Mouse (Mus musculus) thymus, postnatal 0 days (tissue): Measurements from ENCODE around the gene Baz1b. TPM values are rescaled to one million over a fixed set of nuclear protein-coding genes. Genes with fewer than 3 reads are reported as not detected.

Source experiments
- DNase-seq: peaks from one replicate; pipeline ENCODE4 v3.0.0-alpha.2; 2015; ENCODE audit warnings: low spot score
- polyA plus RNA-seq: library from polyadenylated mRNA; unstranded; fragments of >200 nt; fragmentation: Nextera tagmentation; extraction: Ambion mirVana; gene quantifications from 2 replicates; pipeline ENCODE4 v1.2.1, GENCODE M21; 2015

The Baz1b gene
- polyA plus RNA-seq: 34.5 and 37.0 TPM in 2 replicates

GRCm38 (mm10) chr5:135186621-135187348 lies at the start of gene Baz1b:
Gene Baz1b (plus strand): TSS chr5:135187264.
- peak; percentile 97 for DNase-seq

- no peak for DNase-seq
Observed at GRCm38 (mm10) chr5:135139881-135140280, 47.2 kb upstream of the Baz1b start.

- DNase-seq: no peak
Observed at GRCm38 (mm10) chr5:135144469-135144868, 42.6 kb upstream of the Baz1b start.

GRCm38 (mm10) chr5:135145532-135145931 lies 41.5 kb upstream of the Baz1b start:
- DNase-seq: no peak

- no peak for DNase-seq
Observed at GRCm38 (mm10) chr5:135145955-135146354, 41.1 kb upstream of the Baz1b start.

- DNase-seq: no peak
Observed at GRCm38 (mm10) chr5:135148715-135149052, 38.4 kb upstream of the Baz1b start.

- DNase-seq: peak; percentile 100
Observed at GRCm38 (mm10) chr5:135149053-135149819, 37.8 kb upstream of the Baz1b start, which contains the start of gene Tbl2. Gene Tbl2 (plus strand): TSS chr5:135149657.

- no peak for DNase-seq
Observed at GRCm38 (mm10) chr5:135149820-135150178, 37.3 kb upstream of the Baz1b start.

- DNase-seq: no peak
Observed at GRCm38 (mm10) chr5:135156496-135156895, 30.6 kb upstream of the Baz1b start.

GRCm38 (mm10) chr5:135161221-135161620 lies 25.8 kb upstream of the Baz1b start:
- DNase-seq: no peak

GRCm38 (mm10) chr5:135161650-135162049 lies 25.4 kb upstream of the Baz1b start:
- no peak for DNase-seq

- DNase-seq: no peak
Observed at GRCm38 (mm10) chr5:135162361-135162760, 24.7 kb upstream of the Baz1b start.

- DNase-seq: no peak
Observed at GRCm38 (mm10) chr5:135162821-135163220, 24.2 kb upstream of the Baz1b start.

- DNase-seq: no peak
Observed at GRCm38 (mm10) chr5:135166909-135167308, 20.2 kb upstream of the Baz1b start.

GRCm38 (mm10) chr5:135167469-135167868 lies 19.6 kb upstream of the Baz1b start:
- no peak for DNase-seq

GRCm38 (mm10) chr5:135168063-135169062 lies 18.7 kb upstream of the Baz1b start, which contains the start of gene Bcl7b:
Gene Bcl7b (plus strand): TSS chr5:135168283.
- DNase-seq: peak; percentile 97

GRCm38 (mm10) chr5:135169479-135169878 lies 17.6 kb upstream of the Baz1b start:
- DNase-seq: no peak

GRCm38 (mm10) chr5:135171688-135172220 lies 15.3 kb upstream of the Baz1b start:
- DNase-seq: no peak

- DNase-seq: no peak
Observed at GRCm38 (mm10) chr5:135172986-135173385, 14.1 kb upstream of the Baz1b start.

GRCm38 (mm10) chr5:135175086-135175485 lies 12.0 kb upstream of the Baz1b start:
- DNase-seq: no peak

GRCm38 (mm10) chr5:135178523-135178922 lies 8.5 kb upstream of the Baz1b start:
- DNase-seq: no peak
